In the genomic region with DNA sequence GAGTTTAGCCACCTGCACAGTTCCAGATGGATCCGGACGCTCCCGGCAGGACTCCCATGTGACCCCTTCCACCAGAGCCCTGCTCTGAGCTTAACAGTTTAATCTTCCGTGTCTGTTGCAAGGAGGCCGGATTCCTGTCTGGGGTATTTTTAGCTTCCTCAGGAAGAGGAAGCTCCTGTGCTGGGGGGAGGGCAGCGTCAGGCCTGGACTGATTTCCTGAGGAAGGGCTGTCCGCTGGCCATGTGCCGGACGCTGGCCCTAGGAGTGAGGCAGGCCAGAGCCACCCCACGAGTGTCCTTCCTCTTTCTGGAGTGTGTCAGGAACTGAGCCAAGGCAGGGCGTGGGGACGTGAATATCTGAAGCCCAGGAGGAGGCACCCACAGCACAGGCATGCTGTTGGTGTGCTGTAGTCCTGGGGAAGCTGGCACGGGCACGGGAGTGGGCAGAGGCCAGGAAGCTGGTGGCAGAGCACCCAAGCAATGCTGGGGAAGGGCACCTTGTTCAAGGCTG, we compare ENCODE assay signal across 8 mouse cellular contexts. TPM values are rescaled to one million over a fixed set of nuclear protein-coding genes. Genes with fewer than 3 reads are reported as not detected.
DNase-seq lines count a peak whose midpoint lies in the region; ATAC-seq and TF ChIP-seq lines count a peak whose summit lies in the region.

No protein-coding gene starts in this region.

- H3K27me3 ChIP-seq in forebrain, embryonic 12.5 days, result no peaks in the 10 kb centered on the region
- H3K27me3 ChIP-seq in heart, embryonic 16.5 days (ENCODE audit: control insufficient read depth, insufficient read depth, low read length), result no peaks in the 10 kb centered on the region
- no peaks in the 10 kb centered on the region for H3K27me3 ChIP-seq in liver, embryonic 16.5 days (ENCODE audit: control insufficient read depth, insufficient read depth, low read depth, low read length)
- no peaks in the 10 kb centered on the region for H3K27me3 ChIP-seq in stomach, postnatal 0 days (ENCODE audit: control insufficient read depth, insufficient read depth, low read length)

- H3K4me1 ChIP-seq in bone marrow macrophage, adult 2 months (ENCODE audit: control insufficient read depth, insufficient read depth, low read length), result peaks cover 58% of the 10 kb centered on the region
- H3K4me1 ChIP-seq in forebrain, embryonic 12.5 days, result peaks cover 53% of the 10 kb centered on the region
- peaks cover 55% of the 10 kb centered on the region for H3K4me1 ChIP-seq in heart, embryonic 16.5 days (ENCODE audit: control insufficient read depth, insufficient read depth, low read length)
- H3K4me1 ChIP-seq in liver, embryonic 16.5 days (ENCODE audit: control insufficient read depth, low read depth, low read length), result peaks cover 47% of the 10 kb centered on the region
- peaks cover 13% of the 10 kb centered on the region; the same call in 1 of the 2 replicates for H3K4me1 ChIP-seq in stomach, postnatal 0 days (replicated peaks; ENCODE audit: control insufficient read depth, insufficient read depth)

- peaks cover 29% of the 10 kb centered on the region for H3K36me3 ChIP-seq in forebrain, embryonic 12.5 days (replicated peaks)
- peaks cover 15% of the 10 kb centered on the region for H3K36me3 ChIP-seq in heart, embryonic 16.5 days (ENCODE audit: control insufficient read depth, insufficient read depth)
- peaks cover 8% of the 10 kb centered on the region for H3K36me3 ChIP-seq in liver, embryonic 16.5 days (ENCODE audit: control insufficient read depth, insufficient read depth)
- H3K36me3 ChIP-seq in stomach, postnatal 0 days (ENCODE audit: control insufficient read depth, insufficient read depth, low read length), result peaks cover 10% of the 10 kb centered on the region

- H3K9me3 ChIP-seq in forebrain, embryonic 12.5 days, result no peaks in the 10 kb centered on the region
- H3K9me3 ChIP-seq in heart, embryonic 16.5 days (replicated peaks; ENCODE audit: control insufficient read depth, low read length), result no peaks in the 10 kb centered on the region
- no peaks in the 10 kb centered on the region for H3K9me3 ChIP-seq in liver, embryonic 16.5 days (replicated peaks; ENCODE audit: control insufficient read depth, low read length)
- no peaks in the 10 kb centered on the region for H3K9me3 ChIP-seq in stomach, postnatal 0 days (ENCODE audit: control insufficient read depth, low read length)

- TF ChIP-seq POLR2A in bone marrow macrophage, adult 2 months (IDR thresholded peaks at IDR 0.05; ENCODE audit: borderline replicate concordance, low read depth, low read length), result no peak

- peak overlapping the region; percentile 95 for H3K27ac ChIP-seq in bone marrow macrophage, adult 2 months (ENCODE audit: insufficient read depth, low read depth, low read length)
- H3K27ac ChIP-seq in forebrain, embryonic 12.5 days, result peak overlapping the region; percentile 73
- peak overlapping the region; percentile 93 for H3K27ac ChIP-seq in heart, embryonic 16.5 days (ENCODE audit: low read length)
- peak overlapping the region; percentile 74 for H3K27ac ChIP-seq in liver, embryonic 16.5 days (ENCODE audit: low read length)
- peak overlapping the region; percentile 81 for H3K27ac ChIP-seq in stomach, postnatal 0 days (replicated peaks)

- no peak for TF ChIP-seq EP300 in stomach, postnatal 0 days (optimal IDR thresholded peaks at IDR 0.05)

- no peak overlapping the region for H3K4me2 ChIP-seq in forebrain, embryonic 12.5 days
- H3K4me2 ChIP-seq in heart, embryonic 16.5 days (ENCODE audit: low read depth, low read length), result peak overlapping the region; percentile 52
- H3K4me2 ChIP-seq in liver, embryonic 16.5 days (ENCODE audit: low read depth, low read length), result 0 out of 2 replicates have a peak overlapping the region, but pooled peaks have one; percentile 0
- no peak overlapping the region for H3K4me2 ChIP-seq in stomach, postnatal 0 days (replicated peaks; ENCODE audit: low read depth)

- no peak for ATAC-seq in forebrain, embryonic 12.5 days (ENCODE audit: low FRiP score)
- ATAC-seq in heart, embryonic 16.5 days (replicated peaks; ENCODE audit: extremely low read depth, insufficient read depth, low FRiP score), result peak; percentile 72
- ATAC-seq in liver, embryonic 16.5 days (ENCODE audit: low read depth), result peak; percentile 49
- peak; percentile 41; the same call in 1 of the 2 replicates for ATAC-seq in stomach, postnatal 0 days (ENCODE audit: low FRiP score, low TSS enrichment)

- peak; percentile 39 for DNase-seq in 3134 (ENCODE audit: extremely low read depth, insufficient read length, low spot score)
- DNase-seq in kidney, postnatal 14 days, result peak; percentile 94
- peak; percentile 50 for DNase-seq in neural tube, embryonic 10.5 days (ENCODE audit: extremely low spot score, low spot score)
- DNase-seq in stomach, postnatal 0 days (ENCODE audit: low spot score), result peak; percentile 64

- WGBS in forebrain, embryonic 12.5 days, result 63% methylated on average over 14 of the region's 14 CpGs
- WGBS in heart, embryonic 16.5 days, result 4% methylated on average over 14 of the region's 14 CpGs
- 8% methylated on average over 14 of the region's 14 CpGs for WGBS in liver, embryonic 16.5 days (ENCODE audit: insufficient replicate concordance)
- 16% methylated on average over 14 of the region's 14 CpGs for WGBS in stomach, postnatal 0 days

- no peak for TF ChIP-seq CTCF in bone marrow macrophage, adult 2 months (IDR thresholded peaks at IDR 0.05; ENCODE audit: low read depth, low read length)
- peak; percentile 30; the same call in 1 of the 2 replicates for TF ChIP-seq CTCF in stomach, postnatal 0 days (IDR thresholded peaks at IDR 0.05; ENCODE audit: low read depth)

- H3K4me3 ChIP-seq in bone marrow macrophage, adult 2 months (ENCODE audit: insufficient read depth, low read length), result peak overlapping the region; percentile 29
- no peak overlapping the region for H3K4me3 ChIP-seq in forebrain, embryonic 12.5 days (replicated peaks)
- peak overlapping the region; percentile 19; the same call in 1 of the 2 replicates for H3K4me3 ChIP-seq in heart, embryonic 16.5 days (ENCODE audit: low read length)
- no peak overlapping the region for H3K4me3 ChIP-seq in liver, embryonic 16.5 days (ENCODE audit: low read depth, low read length)
- no peak overlapping the region for H3K4me3 ChIP-seq in stomach, postnatal 0 days (ENCODE audit: low read depth, low read length)

- H3K9ac ChIP-seq in forebrain, embryonic 12.5 days, result no peak overlapping the region
- H3K9ac ChIP-seq in heart, embryonic 16.5 days (ENCODE audit: low read length), result peak overlapping the region; percentile 59
- H3K9ac ChIP-seq in liver, embryonic 16.5 days (ENCODE audit: low read depth, low read length), result no peak overlapping the region
- H3K9ac ChIP-seq in stomach, postnatal 0 days (ENCODE audit: low read length), result no peak overlapping the region

RNA-seq across cellular contexts. Expression of gene Idh2, which starts 36.3 kb away (rescaled TPM):
- polyA plus RNA-seq in bone marrow macrophage, adult 2 months (2012; ENCODE audit: insufficient read depth, insufficient read length, missing spikeins), result 48.6 and 55.9 TPM in 2 replicates
- 359 and 369 TPM in 2 replicates for polyA plus RNA-seq in forebrain, embryonic 12.5 days (2016; fragmentation: Nextera tagmentation; extraction: Ambion mirVana)
- 2,779 and 2,782 TPM in 2 replicates for polyA plus RNA-seq in heart, embryonic 16.5 days (2015; fragmentation: Nextera tagmentation; extraction: Ambion mirVana)
- polyA plus RNA-seq in liver, embryonic 16.5 days (2015; fragmentation: Nextera tagmentation; extraction: Ambion mirVana), result 204 and 221 TPM in 2 replicates
- 288 TPM in 2 replicates for polyA plus RNA-seq in stomach, postnatal 0 days (2015; fragmentation: Nextera tagmentation; extraction: Ambion mirVana)

RNA-seq across cellular contexts. Expression of gene Zfp710, which starts 54.2 kb away (rescaled TPM):
- polyA plus RNA-seq in bone marrow macrophage, adult 2 months (2012; ENCODE audit: insufficient read depth, insufficient read length, missing spikeins), result 125 and 138 TPM in 2 replicates
- 30.5 and 33.9 TPM in 2 replicates for polyA plus RNA-seq in forebrain, embryonic 12.5 days (2016; fragmentation: Nextera tagmentation; extraction: Ambion mirVana)
- polyA plus RNA-seq in heart, embryonic 16.5 days (2015; fragmentation: Nextera tagmentation; extraction: Ambion mirVana), result 12.4 and 12.6 TPM in 2 replicates
- polyA plus RNA-seq in liver, embryonic 16.5 days (2015; fragmentation: Nextera tagmentation; extraction: Ambion mirVana), result 6.8 and 7.4 TPM in 2 replicates
- 10.3 and 12.0 TPM in 2 replicates for polyA plus RNA-seq in stomach, postnatal 0 days (2015; fragmentation: Nextera tagmentation; extraction: Ambion mirVana)

Comparison
In these comparisons a context has a peak if more than half of its experiments do, and no peak if none do; other contexts are left out.
1. DNase-seq: peak in every context shown above with its lines; median percentile 94 in kidney, postnatal 14 days; 64 in stomach, postnatal 0 days; 50 in neural tube, embryonic 10.5 days; 39 in 3134.
2. H3K4me3 ChIP-seq: peak in bone marrow macrophage, adult 2 months (single experiment) and heart, embryonic 16.5 days (single experiment); none in forebrain, embryonic 12.5 days (single experiment), liver, embryonic 16.5 days (single experiment) and stomach, postnatal 0 days (single experiment).
3. H3K4me2 ChIP-seq: peak in heart, embryonic 16.5 days (single experiment) and liver, embryonic 16.5 days (single experiment); none in forebrain, embryonic 12.5 days (single experiment) and stomach, postnatal 0 days (single experiment).
4. Peak in every context shown above with its lines, with median percentiles within 50 percentile points of each other: H3K27ac ChIP-seq.